In genomic region chr19:34897082-34897965, GRCm38 (mm10) we compare ENCODE assay signal across 24 mouse cellular contexts. TPM values are rescaled to one million over a fixed set of nuclear protein-coding genes. Genes with fewer than 3 reads are reported as not detected.
DNase-seq lines count a peak whose midpoint lies in the region; ATAC-seq lines count a peak whose summit lies in the region.
"Had no signal": no experiment of that assay in that cellular context is flagged by ENCODE, and none has a peak within 500 bp of the region (broad histone marks: within the 10 kb centered on the region; RNA-seq: fewer than 3 reads in every experiment).

No protein-coding gene starts in this region.

- no peaks in the 10 kb centered on the region for H3K9me3 ChIP-seq in forebrain, embryonic 12.5 days
- H3K9me3 ChIP-seq: heart, embryonic 15.5 days; hindbrain, embryonic 13.5 days; limb, embryonic 15.5 days had no signal

- H3K4me2 ChIP-seq in forebrain, embryonic 12.5 days: no peak overlapping the region
- H3K4me2 ChIP-seq: heart, embryonic 15.5 days; hindbrain, embryonic 13.5 days; limb, embryonic 15.5 days had no signal

- no peaks in the 10 kb centered on the region for H3K27me3 ChIP-seq in forebrain, embryonic 12.5 days
- H3K27me3 ChIP-seq: heart, embryonic 15.5 days; hindbrain, embryonic 13.5 days; limb, embryonic 15.5 days had no signal

- no peak overlapping the region for H3K9ac ChIP-seq in forebrain, embryonic 12.5 days
- H3K9ac ChIP-seq: heart, embryonic 15.5 days; hindbrain, embryonic 13.5 days; limb, embryonic 15.5 days; liver, embryonic 14.5 days had no signal

- H3K4me1 ChIP-seq in forebrain, embryonic 12.5 days: no peaks in the 10 kb centered on the region
- H3K4me1 ChIP-seq: heart, embryonic 15.5 days; hindbrain, embryonic 13.5 days; limb, embryonic 15.5 days had no signal

- no peak overlapping the region for H3K27ac ChIP-seq in forebrain, embryonic 12.5 days
- H3K27ac ChIP-seq: heart, embryonic 15.5 days; hindbrain, embryonic 13.5 days; kidney, postnatal 0 days; limb, embryonic 15.5 days; liver, embryonic 14.5 days had no signal

- no peak overlapping the region for H3K4me3 ChIP-seq in forebrain, embryonic 12.5 days (replicated peaks)
- H3K4me3 ChIP-seq: heart, embryonic 15.5 days; hindbrain, embryonic 13.5 days; limb, embryonic 15.5 days had no signal

- ATAC-seq in forebrain, embryonic 12.5 days (ENCODE audit: low FRiP score): no peak
- ATAC-seq: forebrain, embryonic 16.5 days had no signal

- H3K36me3 ChIP-seq in forebrain, embryonic 12.5 days (replicated peaks): no peaks in the 10 kb centered on the region
- H3K36me3 ChIP-seq: heart, embryonic 15.5 days; hindbrain, embryonic 13.5 days; limb, embryonic 15.5 days had no signal

- peak; percentile 21 for DNase-seq in adrenal gland, postnatal 25 days
- no peak for DNase-seq in adrenal gland, adult 8-10 months
- peak; percentile 56 for DNase-seq in ovary, postnatal 36 days (ENCODE audit: low spot score)
- no peak for DNase-seq in ovary, postnatal 10 days (ENCODE audit: low spot score)
- DNase-seq in lung, postnatal 14 days: peak; percentile 44
- DNase-seq in testis, postnatal 14 days (ENCODE audit: low spot score): peak; percentile 76
- no peak for DNase-seq in kidney, postnatal 25 days
- DNase-seq: cerebellum, adult 2 months; cerebellum, postnatal 36 days; gastrocnemius, postnatal 36 days; heart, postnatal 36 days; kidney, adult 11 months; left cerebral cortex, postnatal 4 days; midbrain, embryonic 14.5 days; right cerebral cortex, adult 18-20 months; right cerebral cortex, postnatal 4 days; thymus, adult 2 months had no signal

- WGBS in forebrain, embryonic 12.5 days: 92% methylated on average over 15 of the region's 15 CpGs

RNA-seq across cellular contexts. Expression of gene Pank1, which starts 18.1 kb away (rescaled TPM):
- 101 and 105 TPM in 2 replicates for total RNA-seq in adrenal gland, postnatal 25 days (2021)
- total RNA-seq in adrenal gland, adult 8-10 months (2022): 10 to 100 TPM; 39.0 to 70.9 (median 46.7) TPM
- 9.2 and 9.9 TPM in 2 replicates for polyA plus RNA-seq in forebrain, embryonic 12.5 days (2016; fragmentation: Nextera tagmentation; extraction: Ambion mirVana)

RNA-seq across cellular contexts. Expression of gene Kif20b, which starts 24.8 kb away (rescaled TPM):
- 7.2 and 8.4 TPM in 2 replicates for total RNA-seq in adrenal gland, postnatal 25 days (2021)
- 1 to 10 TPM; 2.0 to 3.5 (median 2.6) TPM for total RNA-seq in adrenal gland, adult 8-10 months (2022)
- 69.7 and 80.4 TPM in 2 replicates for polyA plus RNA-seq in forebrain, embryonic 12.5 days (2016; fragmentation: Nextera tagmentation; extraction: Ambion mirVana)

Comparison
In these comparisons a context has a peak if more than half of its experiments do, and no peak if none do; other contexts are left out.
1. DNase-seq: peak in adrenal gland, postnatal 25 days (single experiment), ovary, postnatal 36 days (single experiment), lung, postnatal 14 days (single experiment) and testis, postnatal 14 days (single experiment); none in adrenal gland, adult 8-10 months (single experiment), ovary, postnatal 10 days (single experiment) and kidney, postnatal 25 days (0 of 2).